Mouse (Mus musculus): Measurements from ENCODE around the gene Ppp1r1c. TPM values are rescaled to one million over a fixed set of nuclear protein-coding genes. Genes with fewer than 3 reads are reported as not detected.

Gene Ppp1r1c
- polyA plus RNA-seq, 1 experiment from 2014 or later, result not detected

GRCm38 (mm10) chr2:79770307-79770706 lies 62.7 kb downstream of the Ppp1r1c start:
- Histone ChIP-seq H3K9ac (ENCODE audit: low read depth, low read length) (no peak overlapping the region), H3K27me3 (replicated peaks; ENCODE audit: control insufficient read depth, insufficient read depth, low read length) (no peaks in the 10 kb centered on the region), H3K36me3 (ENCODE audit: control insufficient read depth, insufficient read depth, low read length) (no peaks in the 10 kb centered on the region), H3K27ac (ENCODE audit: low read length) (no peak overlapping the region), H3K4me3 (ENCODE audit: low read length) (no peak overlapping the region), H3K9me3 (ENCODE audit: control insufficient read depth, low read length) (no peaks in the 10 kb centered on the region), H3K4me1 (ENCODE audit: control insufficient read depth, insufficient read depth, low read length) (peaks cover 4% of the 10 kb centered on the region; the same call in 1 of the 2 replicates), H3K4me2 (ENCODE audit: low read depth, low read length) (no peak overlapping the region)
- 67% methylated on average over 3 of the region's 3 CpGs for WGBS
- no peak for ATAC-seq

DNA sequence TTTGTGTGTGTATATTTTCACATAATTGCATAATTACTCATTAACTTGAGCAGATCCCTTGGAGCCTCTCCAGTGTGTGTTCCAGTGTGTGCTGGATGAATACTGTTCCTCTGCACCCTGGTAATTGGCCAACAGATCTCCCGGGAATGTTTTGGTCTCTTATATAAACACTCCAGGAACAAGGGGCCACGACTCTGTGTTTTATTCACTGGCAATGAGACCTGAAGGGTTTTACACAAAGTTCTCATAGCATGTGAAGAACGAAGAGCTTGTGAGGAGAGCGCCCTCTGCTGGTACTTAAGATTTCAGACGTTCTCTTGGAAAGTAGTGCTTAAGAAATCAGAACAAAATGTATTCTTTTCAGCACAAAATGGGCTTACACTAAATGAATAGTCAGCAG lies 66.8 kb downstream of the Ppp1r1c start:
- Histone ChIP-seq H3K27ac (ENCODE audit: low read length) (no peak overlapping the region), H3K9ac (ENCODE audit: low read depth, low read length) (no peak overlapping the region), H3K9me3 (ENCODE audit: control insufficient read depth, low read length) (no peaks in the 10 kb centered on the region), H3K4me1 (ENCODE audit: control insufficient read depth, insufficient read depth, low read length) (no peaks in the 10 kb centered on the region), H3K4me2 (ENCODE audit: low read depth, low read length) (no peak overlapping the region), H3K27me3 (replicated peaks; ENCODE audit: control insufficient read depth, insufficient read depth, low read length) (no peaks in the 10 kb centered on the region), H3K36me3 (ENCODE audit: control insufficient read depth, insufficient read depth, low read length) (no peaks in the 10 kb centered on the region), H3K4me3 (ENCODE audit: low read length) (no peak overlapping the region)
- under 1% methylated on average over 5 of the region's 5 CpGs for WGBS
- peak; percentile 82 for ATAC-seq

DNA sequence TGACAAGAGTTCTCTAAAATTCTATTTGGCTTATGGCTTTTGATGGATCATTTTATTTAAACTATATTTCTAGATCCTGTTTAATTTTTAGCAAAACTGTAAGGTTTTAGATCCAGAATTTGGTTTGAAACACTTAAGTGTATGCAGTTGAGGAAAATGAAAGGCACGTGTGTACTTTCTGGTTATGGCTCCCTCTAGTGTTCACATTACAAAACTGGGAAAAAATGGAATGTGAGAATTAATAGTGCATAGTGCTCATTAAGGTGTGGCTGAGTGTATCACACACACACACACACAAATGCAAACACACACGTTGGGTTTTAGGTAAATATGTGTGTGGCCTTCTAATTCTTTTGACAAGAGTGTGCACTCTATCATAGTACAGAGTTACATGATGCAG lies 70.2 kb downstream of the Ppp1r1c start:
- WGBS, result 70% methylated on average over 2 of the region's 2 CpGs
- no peak overlapping the region for H3K4me3 ChIP-seq (ENCODE audit: low read length)

GRCm38 (mm10) chr2:79780772-79781171 lies 73.2 kb downstream of the Ppp1r1c start:
- Histone ChIP-seq H3K9ac (ENCODE audit: low read depth, low read length) (no peak overlapping the region), H3K27me3 (replicated peaks; ENCODE audit: control insufficient read depth, insufficient read depth, low read length) (no peaks in the 10 kb centered on the region), H3K4me3 (ENCODE audit: low read length) (no peak overlapping the region), H3K9me3 (ENCODE audit: control insufficient read depth, low read length) (no peaks in the 10 kb centered on the region), H3K4me2 (ENCODE audit: low read depth, low read length) (no peak overlapping the region), H3K4me1 (ENCODE audit: control insufficient read depth, insufficient read depth, low read length) (no peaks in the 10 kb centered on the region), H3K27ac (ENCODE audit: low read length) (no peak overlapping the region), H3K36me3 (ENCODE audit: control insufficient read depth, insufficient read depth, low read length) (no peaks in the 10 kb centered on the region)
- ATAC-seq, result no peak
- WGBS, result 52% methylated on average over 7 of the region's 7 CpGs

More for the DNA sequence above, 70.2 kb downstream of the Ppp1r1c start:
- no peak overlapping the region for H3K27ac ChIP-seq (ENCODE audit: low read length)
- no peaks in the 10 kb centered on the region for H3K36me3 ChIP-seq (ENCODE audit: control insufficient read depth, insufficient read depth, low read length)
- no peak overlapping the region for H3K9ac ChIP-seq (ENCODE audit: low read depth, low read length)
- no peaks in the 10 kb centered on the region for H3K27me3 ChIP-seq (replicated peaks; ENCODE audit: control insufficient read depth, insufficient read depth, low read length)
- no peak for ATAC-seq
- no peak overlapping the region for H3K4me2 ChIP-seq (ENCODE audit: low read depth, low read length)
- no peaks in the 10 kb centered on the region for H3K4me1 ChIP-seq (ENCODE audit: control insufficient read depth, insufficient read depth, low read length)
- H3K9me3 ChIP-seq (ENCODE audit: control insufficient read depth, low read length), result no peaks in the 10 kb centered on the region

DNA sequence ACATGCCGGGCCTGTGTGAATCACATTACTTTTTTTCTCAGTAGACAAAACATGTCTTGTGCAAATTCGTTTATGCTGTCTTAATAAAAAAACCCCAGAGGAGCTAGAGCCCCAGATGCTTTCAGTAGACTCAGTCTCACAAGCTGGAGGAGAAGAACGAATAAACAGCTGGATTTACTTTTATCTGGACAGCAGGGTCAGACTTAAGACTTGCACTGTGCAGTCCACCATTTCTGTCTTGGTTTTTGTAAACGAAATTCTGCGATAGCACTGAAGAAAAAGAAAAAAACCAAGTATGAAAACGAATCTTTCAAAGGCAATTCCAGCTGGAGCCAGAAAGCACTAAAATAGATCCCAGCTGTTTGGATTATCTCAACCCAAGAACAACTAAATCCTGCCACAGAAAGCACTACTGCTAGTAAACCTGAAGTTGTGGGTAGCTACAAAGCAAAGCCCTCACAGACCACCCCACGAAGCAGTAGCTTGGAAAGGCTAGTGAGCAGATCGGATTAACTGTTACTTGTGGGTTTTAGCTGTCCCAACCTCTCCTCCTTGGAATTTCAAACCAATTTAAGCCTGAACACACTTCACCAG lies 78.1 kb downstream of the Ppp1r1c start:
- Histone ChIP-seq H3K4me1 (ENCODE audit: control insufficient read depth, insufficient read depth, low read length) (peaks cover 4% of the 10 kb centered on the region; the same call in 1 of the 2 replicates), H3K27me3 (replicated peaks; ENCODE audit: control insufficient read depth, insufficient read depth, low read length) (no peaks in the 10 kb centered on the region), H3K27ac (ENCODE audit: low read length) (peak overlapping the region; percentile 85), H3K9me3 (ENCODE audit: control insufficient read depth, low read length) (no peaks in the 10 kb centered on the region), H3K4me3 (ENCODE audit: low read length) (no peak overlapping the region), H3K36me3 (ENCODE audit: control insufficient read depth, insufficient read depth, low read length) (no peaks in the 10 kb centered on the region), H3K4me2 (ENCODE audit: low read depth, low read length) (0 out of 2 replicates have a peak overlapping the region, but pooled peaks have one; percentile 19), H3K9ac (ENCODE audit: low read depth, low read length) (no peak overlapping the region)
- WGBS, result 36% methylated on average over 8 of the region's 8 CpGs
- peak; percentile 82 for ATAC-seq

- H3K4me3 ChIP-seq (ENCODE audit: low read length), result no peak overlapping the region
- H3K27ac ChIP-seq (ENCODE audit: low read length), result peak overlapping the region; percentile 85
- ATAC-seq, result no peak
- H3K9ac ChIP-seq (ENCODE audit: low read depth, low read length), result no peak overlapping the region
- no peaks in the 10 kb centered on the region for H3K9me3 ChIP-seq (ENCODE audit: control insufficient read depth, low read length)
- H3K4me1 ChIP-seq (ENCODE audit: control insufficient read depth, insufficient read depth, low read length), result peaks cover 4% of the 10 kb centered on the region; the same call in 1 of the 2 replicates
- 87% methylated on average over 11 of the region's 11 CpGs for WGBS
- no peaks in the 10 kb centered on the region for H3K27me3 ChIP-seq (replicated peaks; ENCODE audit: control insufficient read depth, insufficient read depth, low read length)
- H3K36me3 ChIP-seq (ENCODE audit: control insufficient read depth, insufficient read depth, low read length), result no peaks in the 10 kb centered on the region
- no peak overlapping the region for H3K4me2 ChIP-seq (ENCODE audit: low read depth, low read length)
Measured at GRCm38 (mm10) chr2:79786467-79786866, 78.9 kb downstream of the Ppp1r1c start.

- no peaks in the 10 kb centered on the region for H3K27me3 ChIP-seq (replicated peaks; ENCODE audit: control insufficient read depth, insufficient read depth, low read length)
- no peak for ATAC-seq
- H3K36me3 ChIP-seq (ENCODE audit: control insufficient read depth, insufficient read depth, low read length), result no peaks in the 10 kb centered on the region
- H3K9ac ChIP-seq (ENCODE audit: low read depth, low read length), result no peak overlapping the region
- no peaks in the 10 kb centered on the region for H3K9me3 ChIP-seq (ENCODE audit: control insufficient read depth, low read length)
- 71% methylated on average over 2 of the region's 2 CpGs for WGBS
- no peak overlapping the region for H3K4me2 ChIP-seq (ENCODE audit: low read depth, low read length)
- no peaks in the 10 kb centered on the region for H3K4me1 ChIP-seq (ENCODE audit: control insufficient read depth, insufficient read depth, low read length)
- H3K4me3 ChIP-seq (ENCODE audit: low read length), result no peak overlapping the region
- H3K27ac ChIP-seq (ENCODE audit: low read length), result no peak overlapping the region
Measured at GRCm38 (mm10) chr2:79793186-79793585, 85.6 kb downstream of the Ppp1r1c start.

GRCm38 (mm10) chr2:79797444-79797843 lies 89.9 kb downstream of the Ppp1r1c start:
- Histone ChIP-seq H3K9ac (ENCODE audit: low read depth, low read length) (no peak overlapping the region), H3K36me3 (ENCODE audit: control insufficient read depth, insufficient read depth, low read length) (no peaks in the 10 kb centered on the region), H3K4me2 (ENCODE audit: low read depth, low read length) (no peak overlapping the region), H3K4me1 (ENCODE audit: control insufficient read depth, insufficient read depth, low read length) (no peaks in the 10 kb centered on the region), H3K9me3 (ENCODE audit: control insufficient read depth, low read length) (no peaks in the 10 kb centered on the region), H3K27ac (ENCODE audit: low read length) (no peak overlapping the region), H3K27me3 (replicated peaks; ENCODE audit: control insufficient read depth, insufficient read depth, low read length) (no peaks in the 10 kb centered on the region), H3K4me3 (ENCODE audit: low read length) (no peak overlapping the region)
- 66% methylated on average over 2 of the region's 2 CpGs for WGBS
- ATAC-seq, result no peak

GRCm38 (mm10) chr2:79798627-79799026 lies 91.0 kb downstream of the Ppp1r1c start:
- Histone ChIP-seq H3K9me3 (ENCODE audit: control insufficient read depth, low read length) (no peaks in the 10 kb centered on the region), H3K4me3 (ENCODE audit: low read length) (no peak overlapping the region), H3K27me3 (replicated peaks; ENCODE audit: control insufficient read depth, insufficient read depth, low read length) (no peaks in the 10 kb centered on the region), H3K4me1 (ENCODE audit: control insufficient read depth, insufficient read depth, low read length) (no peaks in the 10 kb centered on the region), H3K9ac (ENCODE audit: low read depth, low read length) (no peak overlapping the region), H3K36me3 (ENCODE audit: control insufficient read depth, insufficient read depth, low read length) (no peaks in the 10 kb centered on the region), H3K27ac (ENCODE audit: low read length) (no peak overlapping the region), H3K4me2 (ENCODE audit: low read depth, low read length) (no peak overlapping the region)
- ATAC-seq, result peak; percentile 53; the same call in 1 of the 2 replicates
- WGBS, result 36% methylated on average over 7 of the region's 7 CpGs
